Mouse (Mus musculus): ENCODE data around the gene Wdr70. TPM values are rescaled to one million over a fixed set of nuclear protein-coding genes. Genes with fewer than 3 reads are reported as not detected.

The Wdr70 gene
- polyA plus RNA-seq, 1 experiment from 2014 or later: 92.2 TPM

- Histone ChIP-seq H3K4me1 (no peaks in the 10 kb centered on the region), H3K36me3 (no peaks in the 10 kb centered on the region), H3K27ac (replicated peaks) (no peak overlapping the region), H3K27me3 (ENCODE audit: low read depth, poor library complexity, severe bottlenecking) (peaks cover 24% of the 10 kb centered on the region), H3K4me3 (no peak overlapping the region), H3K9me3 (replicated peaks) (no peaks in the 10 kb centered on the region)
- DNase-seq (ENCODE audit: low spot score): no peak
- WGBS: 70% methylated on average over 6 of the region's 6 CpGs
These were observed 275.1 kb downstream of the Wdr70 start for GRCm38 (mm10) chr15:7823886-7824285.

Small RNAs within 50 kb of the gene (microRNA-seq; reads per million reads assigned to microRNA genes)
- not detected for gene Gm27529

Other genes with a start within 250 kb of the Wdr70 start
- gene Nup155, start 10.1 kb upstream of the Wdr70 start, polyA plus RNA-seq (2016; fragmentation: Nextera tagmentation; extraction: Ambion mirVana): 29.9 and 30.4 TPM in 2 replicates
- gene Cplane1, start 69.9 kb upstream of the Wdr70 start, polyA plus RNA-seq (2016; fragmentation: Nextera tagmentation; extraction: Ambion mirVana): 8.4 and 9.2 TPM in 2 replicates

Measured in midbrain, embryonic 10.5 days (tissue).